Comparison of ENCODE assay signal across 8 mouse cellular contexts in genomic region chr6:52220865-52221310, GRCm38 (mm10). TPM values are rescaled to one million over a fixed set of nuclear protein-coding genes. Genes with fewer than 3 reads are reported as not detected.
A peak's percentile ranks its signal among the peaks of the same experiment; 100 is the strongest.
DNase-seq lines count a peak whose midpoint lies in the region; ATAC-seq and TF ChIP-seq lines count a peak whose summit lies in the region.

No protein-coding gene starts in this region.

- DNase-seq in kidney, postnatal 0 days (ENCODE audit: low spot score), result no peak
- no peak for DNase-seq in kidney, adult 8-10 months
- no peak for DNase-seq in embryonic facial prominence, embryonic 10.5 days (ENCODE audit: low spot score)
- peak; percentile 55 for DNase-seq in naive thymus-derived CD4-positive, alpha-beta T cell, adult 2 months (ENCODE audit: low read depth)
- no peak for DNase-seq in thymus, adult 18-20 months
- no peak for DNase-seq in ovary, postnatal 14 days (ENCODE audit: low spot score)
- DNase-seq in cerebellum, adult 9-11 months, result no peak

- WGBS in kidney, postnatal 0 days, result 7% methylated on average over 12 of the region's 12 CpGs
- 7% methylated on average over 12 of the region's 12 CpGs for WGBS in embryonic facial prominence, embryonic 10.5 days
- 24% methylated on average over 12 of the region's 12 CpGs for WGBS in intestine, embryonic 16.5 days

- peak overlapping the region; percentile 73 for H3K9ac ChIP-seq in kidney, postnatal 0 days (ENCODE audit: low read depth, low read length)
- peak overlapping the region; percentile 70 for H3K9ac ChIP-seq in intestine, embryonic 16.5 days (ENCODE audit: low read depth, low read length)

- H3K9me3 ChIP-seq in kidney, postnatal 0 days (replicated peaks; ENCODE audit: low read length), result no peaks in the 10 kb centered on the region
- no peaks in the 10 kb centered on the region for H3K9me3 ChIP-seq in embryonic facial prominence, embryonic 10.5 days
- H3K9me3 ChIP-seq in intestine, embryonic 16.5 days (ENCODE audit: control insufficient read depth, low read length), result no peaks in the 10 kb centered on the region

- ATAC-seq in kidney, postnatal 0 days (replicated peaks; ENCODE audit: low FRiP score, low read depth), result no peak
- ATAC-seq in intestine, embryonic 16.5 days, result no peak

- peak overlapping the region; percentile 89 for H3K4me2 ChIP-seq in kidney, postnatal 0 days (ENCODE audit: low read length)
- H3K4me2 ChIP-seq in intestine, embryonic 16.5 days (ENCODE audit: low read depth, low read length), result peak overlapping the region; percentile 91

- peak overlapping the region; percentile 85 for H3K4me3 ChIP-seq in kidney, postnatal 0 days (replicated peaks; ENCODE audit: low read depth, low read length)
- peak overlapping the region; percentile 57 for H3K4me3 ChIP-seq in embryonic facial prominence, embryonic 10.5 days
- peak overlapping the region; percentile 58 for H3K4me3 ChIP-seq in intestine, embryonic 16.5 days (ENCODE audit: low read length)

- peak overlapping the region; percentile 96 for H3K27ac ChIP-seq in kidney, postnatal 0 days
- H3K27ac ChIP-seq in embryonic facial prominence, embryonic 10.5 days (replicated peaks), result no peak overlapping the region
- H3K27ac ChIP-seq in intestine, embryonic 16.5 days (ENCODE audit: low read length), result no peak overlapping the region; the same call in 1 of the 2 replicates

- 0 out of 2 replicates have a peak, but pooled peaks cover 6% of the 10 kb centered on the region for H3K36me3 ChIP-seq in kidney, postnatal 0 days (ENCODE audit: insufficient read depth, low read length)
- H3K36me3 ChIP-seq in embryonic facial prominence, embryonic 10.5 days (replicated peaks), result no peaks in the 10 kb centered on the region
- H3K36me3 ChIP-seq in intestine, embryonic 16.5 days (ENCODE audit: control insufficient read depth, insufficient read depth, low read length), result no peaks in the 10 kb centered on the region

- TF ChIP-seq CTCF in kidney, postnatal 0 days (IDR thresholded peaks at IDR 0.05; ENCODE audit: low read depth), result no peak

- H3K27me3 ChIP-seq in kidney, postnatal 0 days (ENCODE audit: insufficient read depth, low read length), result no peaks in the 10 kb centered on the region
- peaks cover 100% of the 10 kb centered on the region for H3K27me3 ChIP-seq in embryonic facial prominence, embryonic 10.5 days (replicated peaks; ENCODE audit: low read depth, poor library complexity, severe bottlenecking)
- peaks cover 85% of the 10 kb centered on the region for H3K27me3 ChIP-seq in intestine, embryonic 16.5 days (replicated peaks; ENCODE audit: control insufficient read depth, insufficient read depth, low read length)

- peaks cover 27% of the 10 kb centered on the region for H3K4me1 ChIP-seq in kidney, postnatal 0 days (replicated peaks; ENCODE audit: insufficient read depth, low read length)
- H3K4me1 ChIP-seq in embryonic facial prominence, embryonic 10.5 days, result peaks cover 24% of the 10 kb centered on the region
- H3K4me1 ChIP-seq in intestine, embryonic 16.5 days (ENCODE audit: control insufficient read depth, insufficient read depth, low read length), result peaks cover 16% of the 10 kb centered on the region

RNA-seq across cellular contexts. Expression of gene Hoxa7, which starts 0.8 kb away (rescaled TPM):
- 29.7 and 31.7 TPM in 2 replicates for polyA plus RNA-seq in kidney, postnatal 0 days (2015; fragmentation: Nextera tagmentation; extraction: Ambion mirVana)
- 0.15 TPM in 1 of 2 replicates, not detected in the other for polyA plus RNA-seq in embryonic facial prominence, embryonic 10.5 days (2016; fragmentation: Nextera tagmentation; extraction: Ambion mirVana)
- polyA plus RNA-seq in intestine, embryonic 16.5 days (2015; fragmentation: Nextera tagmentation; extraction: Ambion mirVana), result 6.0 and 8.2 TPM in 2 replicates

RNA-seq across cellular contexts. Expression of gene Gm28308, which starts 7.7 kb away (rescaled TPM):
- 0.66 and 2.1 TPM in 2 replicates for polyA plus RNA-seq in kidney, postnatal 0 days (2015; fragmentation: Nextera tagmentation; extraction: Ambion mirVana)
- not detected in 2 replicates for polyA plus RNA-seq in embryonic facial prominence, embryonic 10.5 days (2016; fragmentation: Nextera tagmentation; extraction: Ambion mirVana)
- not detected in 2 replicates for polyA plus RNA-seq in intestine, embryonic 16.5 days (2015; fragmentation: Nextera tagmentation; extraction: Ambion mirVana)

RNA-seq across cellular contexts. Expression of gene Hoxa3, which starts 7.8 kb away (rescaled TPM):
- 4.8 and 6.0 TPM in 2 replicates for polyA plus RNA-seq in kidney, postnatal 0 days (2015; fragmentation: Nextera tagmentation; extraction: Ambion mirVana)
- polyA plus RNA-seq in embryonic facial prominence, embryonic 10.5 days (2016; fragmentation: Nextera tagmentation; extraction: Ambion mirVana), result 0.66 and 2.2 TPM in 2 replicates
- polyA plus RNA-seq in intestine, embryonic 16.5 days (2015; fragmentation: Nextera tagmentation; extraction: Ambion mirVana), result 5.2 and 5.9 TPM in 2 replicates

RNA-seq across cellular contexts. Expression of gene Hoxa9, which starts 10.0 kb away (rescaled TPM):
- polyA plus RNA-seq in kidney, postnatal 0 days (2015; fragmentation: Nextera tagmentation; extraction: Ambion mirVana), result 57.3 and 57.8 TPM in 2 replicates
- not detected in 2 replicates for polyA plus RNA-seq in embryonic facial prominence, embryonic 10.5 days (2016; fragmentation: Nextera tagmentation; extraction: Ambion mirVana)
- 3.0 and 3.2 TPM in 2 replicates for polyA plus RNA-seq in intestine, embryonic 16.5 days (2015; fragmentation: Nextera tagmentation; extraction: Ambion mirVana)

RNA-seq across cellular contexts. Expression of gene Hoxa6, which starts 12.4 kb away (rescaled TPM):
- 2.8 and 3.0 TPM in 2 replicates for polyA plus RNA-seq in kidney, postnatal 0 days (2015; fragmentation: Nextera tagmentation; extraction: Ambion mirVana)
- not detected in 2 replicates for polyA plus RNA-seq in embryonic facial prominence, embryonic 10.5 days (2016; fragmentation: Nextera tagmentation; extraction: Ambion mirVana)
- 1.2 and 1.4 TPM in 2 replicates for polyA plus RNA-seq in intestine, embryonic 16.5 days (2015; fragmentation: Nextera tagmentation; extraction: Ambion mirVana)
